Mouse (Mus musculus): ENCODE results near the gene Zfp385c. TPM values are rescaled to one million over a fixed set of nuclear protein-coding genes. Genes with fewer than 3 reads are reported as not detected.

Zfp385c gene
- polyA plus RNA-seq, 1 experiment from 2014 or later = not detected

DNA sequence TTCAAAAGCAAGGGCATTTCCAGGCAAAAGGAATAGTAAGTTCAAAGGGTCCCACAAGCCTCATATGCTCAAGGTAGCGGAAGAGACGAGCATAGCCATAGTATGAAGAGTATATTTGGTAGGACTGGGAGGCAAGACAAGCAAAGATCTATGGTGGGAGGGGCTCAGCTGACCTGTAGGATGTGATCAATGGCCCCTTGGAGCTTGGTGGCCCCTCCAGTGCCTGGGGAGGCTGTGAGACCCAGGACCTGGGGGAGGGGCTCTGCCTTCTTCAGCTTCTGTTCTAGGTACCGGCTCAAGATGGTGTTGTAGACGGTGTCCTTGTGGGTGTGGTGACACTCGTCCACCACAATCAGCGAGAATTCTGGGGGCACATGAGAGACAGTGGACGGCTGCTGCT is 10.7 kb upstream of the Zfp385c start:
- peak overlapping the region; percentile 61 for H3K4me2 ChIP-seq (ENCODE audit: low read depth, low read length)
- 29% methylated on average over 7 of the region's 7 CpGs for WGBS (ENCODE audit: insufficient replicate concordance)
- peak overlapping the region; percentile 45 for H3K4me3 ChIP-seq (ENCODE audit: low read depth, low read length)
- no peaks in the 10 kb centered on the region for H3K27me3 ChIP-seq (ENCODE audit: control insufficient read depth, insufficient read depth, low read depth, low read length)
- H3K4me1 ChIP-seq (ENCODE audit: control insufficient read depth, low read depth, low read length) = peaks cover 26% of the 10 kb centered on the region
- no peak overlapping the region for H3K27ac ChIP-seq (ENCODE audit: low read length)
- H3K9me3 ChIP-seq (replicated peaks; ENCODE audit: control insufficient read depth, low read length) = no peaks in the 10 kb centered on the region
- ATAC-seq (ENCODE audit: low read depth) = no peak
- H3K36me3 ChIP-seq (ENCODE audit: control insufficient read depth, insufficient read depth) = peaks cover 2% of the 10 kb centered on the region; the same call in 1 of the 2 replicates
- no peak overlapping the region for H3K9ac ChIP-seq (ENCODE audit: low read depth, low read length)

GRCm38 (mm10) chr11:100702081-100702851 is 10.0 kb upstream of the Zfp385c start:
- Histone ChIP-seq H3K9me3 (replicated peaks; ENCODE audit: control insufficient read depth, low read length) (no peaks in the 10 kb centered on the region), H3K27ac (ENCODE audit: low read length) (no peak overlapping the region), H3K27me3 (ENCODE audit: control insufficient read depth, insufficient read depth, low read depth, low read length) (no peaks in the 10 kb centered on the region), H3K4me1 (ENCODE audit: control insufficient read depth, low read depth, low read length) (peaks cover 26% of the 10 kb centered on the region), H3K4me3 (ENCODE audit: low read depth, low read length) (peak overlapping the region; percentile 45), H3K4me2 (ENCODE audit: low read depth, low read length) (peak overlapping the region; percentile 61), H3K9ac (ENCODE audit: low read depth, low read length) (no peak overlapping the region), H3K36me3 (ENCODE audit: control insufficient read depth, insufficient read depth) (peaks cover 2% of the 10 kb centered on the region; the same call in 1 of the 2 replicates)
- ATAC-seq (ENCODE audit: low read depth) = 0 out of 2 replicates have a peak, but pooled peaks have one; percentile 15
- WGBS (ENCODE audit: insufficient replicate concordance) = 43% methylated on average over 19 of the region's 19 CpGs

DNA sequence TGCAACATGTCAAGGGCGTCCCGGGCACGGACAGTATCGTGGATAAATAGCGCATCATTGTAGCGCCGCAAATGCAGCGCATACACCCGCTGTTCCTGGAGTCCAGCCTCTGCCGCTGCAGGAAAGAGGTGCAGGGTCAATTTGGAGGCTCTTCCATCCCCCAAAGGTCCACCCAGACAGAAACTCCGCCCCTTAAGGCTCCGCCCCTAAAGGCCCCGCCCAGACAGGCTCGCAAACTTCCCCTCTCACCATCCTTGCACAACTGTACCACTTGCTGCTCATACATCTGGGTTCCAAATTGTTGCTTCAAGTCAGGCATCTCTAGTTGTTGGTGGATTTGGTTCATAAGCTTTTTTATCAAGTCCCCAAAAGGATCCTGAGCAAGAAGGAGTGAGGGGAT is 9.0 kb upstream of the Zfp385c start:
- WGBS (ENCODE audit: insufficient replicate concordance) = 4% methylated on average over 14 of the region's 14 CpGs
- Histone ChIP-seq H3K27me3 (ENCODE audit: control insufficient read depth, insufficient read depth, low read depth, low read length) (no peaks in the 10 kb centered on the region), H3K36me3 (ENCODE audit: control insufficient read depth, insufficient read depth) (peaks cover 2% of the 10 kb centered on the region; the same call in 1 of the 2 replicates), H3K4me3 (ENCODE audit: low read depth, low read length) (peak overlapping the region; percentile 45), H3K4me2 (ENCODE audit: low read depth, low read length) (peak overlapping the region; percentile 52), H3K9ac (ENCODE audit: low read depth, low read length) (no peak overlapping the region), H3K27ac (ENCODE audit: low read length) (no peak overlapping the region), H3K9me3 (replicated peaks; ENCODE audit: control insufficient read depth, low read length) (no peaks in the 10 kb centered on the region), H3K4me1 (ENCODE audit: control insufficient read depth, low read depth, low read length) (peaks cover 26% of the 10 kb centered on the region)
- peak; percentile 40; the same call in 1 of the 2 replicates for ATAC-seq (ENCODE audit: low read depth)

DNA sequence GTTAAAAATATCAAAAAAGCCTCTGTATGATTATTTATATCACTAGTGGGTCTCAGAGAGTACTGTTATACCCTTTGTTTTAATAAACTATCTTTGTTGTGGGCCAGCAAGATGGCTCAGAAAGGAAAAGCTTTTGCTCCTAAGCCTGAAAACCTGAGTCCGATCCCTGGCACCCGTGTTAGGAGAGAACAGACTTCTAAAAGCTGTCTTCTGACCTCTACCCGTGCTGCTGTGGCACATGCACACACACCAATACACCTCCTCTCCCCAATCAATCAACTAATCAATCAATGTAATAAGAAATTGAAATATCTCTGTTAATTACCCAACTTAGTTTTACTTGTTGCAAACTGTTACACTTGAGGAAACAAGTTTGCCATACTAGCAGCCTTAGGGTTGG is 8.5 kb upstream of the Zfp385c start:
- 72% methylated on average over 3 of the region's 3 CpGs for WGBS (ENCODE audit: insufficient replicate concordance)
- H3K27me3 ChIP-seq (ENCODE audit: control insufficient read depth, insufficient read depth, low read depth, low read length) = no peaks in the 10 kb centered on the region
- peak overlapping the region; percentile 45 for H3K4me3 ChIP-seq (ENCODE audit: low read depth, low read length)
- H3K27ac ChIP-seq (ENCODE audit: low read length) = no peak overlapping the region
- H3K36me3 ChIP-seq (ENCODE audit: control insufficient read depth, insufficient read depth) = 0 out of 2 replicates have a peak, but pooled peaks cover 2% of the 10 kb centered on the region
- ATAC-seq (ENCODE audit: low read depth) = no peak
- H3K9me3 ChIP-seq (replicated peaks; ENCODE audit: control insufficient read depth, low read length) = no peaks in the 10 kb centered on the region
- peaks cover 26% of the 10 kb centered on the region for H3K4me1 ChIP-seq (ENCODE audit: control insufficient read depth, low read depth, low read length)
- no peak overlapping the region for H3K9ac ChIP-seq (ENCODE audit: low read depth, low read length)
- peak overlapping the region; percentile 52 for H3K4me2 ChIP-seq (ENCODE audit: low read depth, low read length)

DNA sequence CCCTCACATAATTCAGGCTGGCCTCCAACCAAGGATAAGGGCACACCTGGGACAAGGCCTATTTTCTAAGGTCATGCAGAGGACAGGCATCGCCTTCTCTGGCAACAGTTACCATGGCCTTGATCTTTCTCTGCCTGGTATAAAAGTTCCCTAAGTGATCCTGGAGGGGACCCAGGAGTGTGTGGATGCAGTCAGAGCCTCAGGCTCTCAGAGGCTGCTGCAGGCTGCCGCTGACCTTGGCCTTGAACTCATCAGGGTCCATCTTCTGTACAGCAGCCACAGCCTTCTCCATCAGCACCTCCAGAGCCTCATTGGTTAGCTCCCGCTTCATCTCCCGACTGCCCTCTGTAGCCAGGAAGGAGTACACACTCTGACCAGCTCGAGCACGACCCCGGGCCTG is 5.7 kb upstream of the Zfp385c start:
- no peak overlapping the region for H3K9ac ChIP-seq (ENCODE audit: low read depth, low read length)
- WGBS (ENCODE audit: insufficient replicate concordance) = 59% methylated on average over 7 of the region's 7 CpGs
- no peak for ATAC-seq (ENCODE audit: low read depth)
- no peak overlapping the region for H3K4me3 ChIP-seq (ENCODE audit: low read depth, low read length)
- peaks cover 17% of the 10 kb centered on the region for H3K4me1 ChIP-seq (ENCODE audit: control insufficient read depth, low read depth, low read length)
- no peaks in the 10 kb centered on the region for H3K9me3 ChIP-seq (replicated peaks; ENCODE audit: control insufficient read depth, low read length)
- H3K27ac ChIP-seq (ENCODE audit: low read length) = no peak overlapping the region
- H3K4me2 ChIP-seq (ENCODE audit: low read depth, low read length) = no peak overlapping the region
- no peaks in the 10 kb centered on the region for H3K36me3 ChIP-seq (ENCODE audit: control insufficient read depth, insufficient read depth)
- H3K27me3 ChIP-seq (ENCODE audit: control insufficient read depth, insufficient read depth, low read depth, low read length) = peaks cover 6% of the 10 kb centered on the region

DNA sequence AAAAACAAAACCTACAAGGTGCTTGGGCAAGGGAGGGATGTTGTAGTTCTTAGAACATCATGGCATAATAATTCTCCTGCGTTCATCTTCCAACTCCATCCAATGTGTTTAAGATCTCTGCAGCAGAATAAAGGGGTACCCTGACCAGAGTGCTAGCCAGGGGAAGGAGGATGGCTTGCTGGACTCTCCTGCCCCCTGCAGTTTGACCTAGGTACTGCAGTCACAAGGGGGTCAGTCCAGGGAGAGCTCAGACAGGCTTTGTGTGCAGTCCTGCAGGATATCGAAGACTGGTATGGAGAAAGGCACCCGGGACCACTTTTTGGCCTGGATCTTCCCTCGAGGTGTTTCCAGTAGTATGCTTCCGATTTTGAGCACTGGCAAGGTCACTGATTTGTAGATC is 2.7 kb upstream of the Zfp385c start:
- Histone ChIP-seq H3K4me1 (ENCODE audit: control insufficient read depth, low read depth, low read length) (no peaks in the 10 kb centered on the region; the same call in none of the 2 replicates), H3K27ac (ENCODE audit: low read length) (no peak overlapping the region), H3K4me2 (ENCODE audit: low read depth, low read length) (no peak overlapping the region), H3K36me3 (ENCODE audit: control insufficient read depth, insufficient read depth) (no peaks in the 10 kb centered on the region), H3K4me3 (ENCODE audit: low read depth, low read length) (no peak overlapping the region), H3K27me3 (ENCODE audit: control insufficient read depth, insufficient read depth, low read depth, low read length) (peaks cover 30% of the 10 kb centered on the region), H3K9me3 (replicated peaks; ENCODE audit: control insufficient read depth, low read length) (no peaks in the 10 kb centered on the region), H3K9ac (ENCODE audit: low read depth, low read length) (no peak overlapping the region)
- 32% methylated on average over 5 of the region's 5 CpGs for WGBS (ENCODE audit: insufficient replicate concordance)
- ATAC-seq (ENCODE audit: low read depth) = no peak

DNA sequence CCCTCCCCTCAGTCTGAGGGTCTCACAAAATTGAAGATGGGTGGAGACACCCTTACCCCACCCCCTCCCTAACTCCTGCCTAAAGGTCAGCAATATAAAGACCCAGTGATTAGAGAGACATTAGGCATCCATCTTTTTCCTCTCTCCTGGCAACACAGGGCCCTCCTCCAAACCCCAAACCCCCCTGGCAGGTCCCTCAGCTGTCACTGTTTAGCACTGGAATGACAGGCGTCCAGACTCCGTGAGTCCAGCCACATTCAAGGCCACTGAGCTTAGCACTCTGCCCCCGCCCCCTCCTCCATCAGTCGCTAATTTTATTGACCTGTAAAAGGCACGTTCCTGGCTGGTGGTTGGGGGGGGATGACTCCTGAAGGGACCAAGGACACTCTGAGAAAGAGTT is 899 bp upstream of the Zfp385c start:
- Histone ChIP-seq H3K4me2 (ENCODE audit: low read depth, low read length) (no peak overlapping the region), H3K4me3 (ENCODE audit: low read depth, low read length) (no peak overlapping the region), H3K27ac (ENCODE audit: low read length) (no peak overlapping the region), H3K27me3 (ENCODE audit: control insufficient read depth, insufficient read depth, low read depth, low read length) (peaks cover 30% of the 10 kb centered on the region), H3K4me1 (ENCODE audit: control insufficient read depth, low read depth, low read length) (no peaks in the 10 kb centered on the region; the same call in none of the 2 replicates), H3K9ac (ENCODE audit: low read depth, low read length) (no peak overlapping the region), H3K36me3 (ENCODE audit: control insufficient read depth, insufficient read depth) (no peaks in the 10 kb centered on the region), H3K9me3 (replicated peaks; ENCODE audit: control insufficient read depth, low read length) (no peaks in the 10 kb centered on the region)
- 34% methylated on average over 5 of the region's 5 CpGs for WGBS (ENCODE audit: insufficient replicate concordance)
- no peak for ATAC-seq (ENCODE audit: low read depth)

DNA sequence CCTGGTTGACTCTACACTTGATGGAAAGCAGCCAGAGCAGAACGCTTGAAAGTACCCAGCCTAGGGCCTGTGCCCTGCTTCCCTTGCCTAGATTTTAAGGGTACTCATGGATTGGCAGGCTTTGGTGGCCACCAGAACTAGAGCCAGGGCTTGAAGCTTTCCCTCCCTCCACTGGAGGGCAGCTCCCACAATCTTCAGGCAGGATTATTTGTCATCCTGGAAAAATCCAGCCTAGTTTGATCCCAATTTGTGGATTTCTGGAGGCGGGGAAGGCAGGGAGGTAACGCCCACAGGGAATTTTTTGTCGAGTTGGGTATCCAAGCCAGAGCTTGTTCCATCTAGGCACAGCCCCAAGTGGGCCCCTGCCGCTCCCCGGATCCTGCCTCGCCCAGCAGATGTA is 1.9 kb downstream of the Zfp385c start:
- Histone ChIP-seq H3K27ac (ENCODE audit: low read length) (no peak overlapping the region), H3K4me1 (ENCODE audit: control insufficient read depth, low read depth, low read length) (no peaks in the 10 kb centered on the region; the same call in none of the 2 replicates), H3K4me2 (ENCODE audit: low read depth, low read length) (no peak overlapping the region), H3K27me3 (ENCODE audit: control insufficient read depth, insufficient read depth, low read depth, low read length) (peaks cover 30% of the 10 kb centered on the region), H3K4me3 (ENCODE audit: low read depth, low read length) (no peak overlapping the region), H3K9me3 (replicated peaks; ENCODE audit: control insufficient read depth, low read length) (no peaks in the 10 kb centered on the region), H3K9ac (ENCODE audit: low read depth, low read length) (no peak overlapping the region), H3K36me3 (ENCODE audit: control insufficient read depth, insufficient read depth) (no peaks in the 10 kb centered on the region)
- ATAC-seq (ENCODE audit: low read depth) = no peak
- WGBS (ENCODE audit: insufficient replicate concordance) = 67% methylated on average over 7 of the region's 7 CpGs

- 57% methylated on average over 4 of the region's 4 CpGs for WGBS (ENCODE audit: insufficient replicate concordance)
These were observed 3.8 kb downstream of the Zfp385c start for GRCm38 (mm10) chr11:100688443-100688842.

More at GRCm38 (mm10) chr11:100688443-100688842, 3.8 kb downstream of the Zfp385c start:
- no peak overlapping the region for H3K4me3 ChIP-seq (ENCODE audit: low read depth, low read length)
- no peaks in the 10 kb centered on the region for H3K9me3 ChIP-seq (replicated peaks; ENCODE audit: control insufficient read depth, low read length)
- H3K36me3 ChIP-seq (ENCODE audit: control insufficient read depth, insufficient read depth) = no peaks in the 10 kb centered on the region
- no peak for ATAC-seq (ENCODE audit: low read depth)
- no peak overlapping the region for H3K27ac ChIP-seq (ENCODE audit: low read length)
- H3K9ac ChIP-seq (ENCODE audit: low read depth, low read length) = no peak overlapping the region
- H3K4me1 ChIP-seq (ENCODE audit: control insufficient read depth, low read depth, low read length) = no peaks in the 10 kb centered on the region; the same call in none of the 2 replicates
- H3K27me3 ChIP-seq (ENCODE audit: control insufficient read depth, insufficient read depth, low read depth, low read length) = peaks cover 28% of the 10 kb centered on the region
- no peak overlapping the region for H3K4me2 ChIP-seq (ENCODE audit: low read depth, low read length)

Data from liver, embryonic 16.5 days (tissue).